Mouse (Mus musculus): ENCODE data around the gene Exosc5.

Exosc5 gene

GRCm38 (mm10) chr7:25658657-25659472 is at the start of gene Exosc5, which contains the start of gene Bckdha:
Exosc5 (plus strand) TSS chr7:25659164.
Bckdha (minus strand) TSS chr7:25658981.
- peak; percentile 100 for DNase-seq (ENCODE audit: low read depth)

- no peak for DNase-seq (ENCODE audit: low read depth)
Observed at GRCm38 (mm10) chr7:25610056-25610455, 48.9 kb upstream of the Exosc5 start.

- DNase-seq (ENCODE audit: low read depth) = no peak
Observed at GRCm38 (mm10) chr7:25611501-25611900, 47.5 kb upstream of the Exosc5 start.

DNA sequence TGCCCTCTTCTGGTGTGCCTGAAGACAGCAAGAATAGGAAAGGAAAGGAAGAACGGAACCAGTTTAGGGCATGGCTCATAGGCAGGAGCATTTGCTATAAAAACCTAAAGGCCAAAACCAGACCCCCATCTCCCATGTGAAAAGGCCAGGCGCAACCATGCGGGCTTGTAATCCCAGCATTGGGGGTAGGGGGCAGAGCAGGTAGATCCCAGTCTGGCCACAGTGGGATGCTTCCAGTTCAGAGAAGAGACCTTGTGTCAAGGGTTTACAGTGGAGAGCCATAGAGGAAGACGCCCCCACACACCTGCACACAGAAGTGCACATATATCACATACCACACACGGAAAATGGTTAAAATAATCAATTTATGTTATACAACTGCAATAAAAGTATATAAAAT is 44.9 kb upstream of the Exosc5 start:
- DNase-seq (ENCODE audit: low read depth) = no peak

DNA sequence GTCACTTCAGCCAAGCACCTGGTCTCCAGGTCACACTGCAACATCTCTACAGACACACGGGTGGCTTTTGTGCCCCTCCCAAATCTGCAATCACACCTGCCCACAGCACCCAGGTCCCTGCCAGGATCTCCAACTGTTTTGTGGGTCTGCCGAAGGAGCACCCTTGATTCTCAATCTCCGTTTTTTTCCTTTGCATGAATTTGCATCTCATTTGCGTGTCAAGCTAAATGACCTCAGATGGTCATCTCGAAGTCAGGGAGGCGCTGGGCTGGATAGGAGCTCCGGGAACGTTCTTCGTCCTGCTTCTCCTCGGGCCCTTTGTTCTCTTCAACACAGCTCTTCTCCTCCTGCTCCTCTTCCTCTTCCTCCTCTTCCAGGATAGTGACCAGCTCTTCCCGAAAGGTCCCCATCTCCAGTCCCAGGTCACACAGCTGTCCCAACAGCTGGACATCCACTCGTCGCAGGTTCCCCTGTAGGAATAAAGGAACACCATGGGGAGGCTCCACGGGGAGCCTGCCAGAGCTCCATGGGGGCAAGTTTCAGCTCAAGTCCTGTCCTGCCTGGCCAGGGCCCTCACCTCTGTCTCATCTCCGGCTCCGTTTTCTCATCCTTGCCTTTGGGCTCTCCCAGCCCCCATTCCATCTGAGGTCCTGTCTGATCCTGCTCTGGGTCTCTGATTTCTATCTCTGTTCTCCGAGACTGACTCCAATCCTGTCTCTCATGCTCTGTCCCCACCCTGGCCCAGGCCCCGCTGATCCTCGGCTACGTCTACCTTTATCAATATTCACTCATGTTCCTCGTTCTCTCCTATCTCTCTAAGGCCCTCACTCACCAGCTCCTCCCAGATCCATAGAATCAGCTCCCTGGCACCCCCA is 43.9 kb upstream of the Exosc5 start:
- DNase-seq (ENCODE audit: low read depth) = no peak

GRCm38 (mm10) chr7:25615706-25616011 is 43.3 kb upstream of the Exosc5 start, which contains the start of gene Erich4:
Erich4 (minus strand) TSS chr7:25615892.
- DNase-seq (ENCODE audit: low read depth) = no peak

- no peak for DNase-seq (ENCODE audit: low read depth)
Observed at GRCm38 (mm10) chr7:25617376-25618160, 41.4 kb upstream of the Exosc5 start.

DNA sequence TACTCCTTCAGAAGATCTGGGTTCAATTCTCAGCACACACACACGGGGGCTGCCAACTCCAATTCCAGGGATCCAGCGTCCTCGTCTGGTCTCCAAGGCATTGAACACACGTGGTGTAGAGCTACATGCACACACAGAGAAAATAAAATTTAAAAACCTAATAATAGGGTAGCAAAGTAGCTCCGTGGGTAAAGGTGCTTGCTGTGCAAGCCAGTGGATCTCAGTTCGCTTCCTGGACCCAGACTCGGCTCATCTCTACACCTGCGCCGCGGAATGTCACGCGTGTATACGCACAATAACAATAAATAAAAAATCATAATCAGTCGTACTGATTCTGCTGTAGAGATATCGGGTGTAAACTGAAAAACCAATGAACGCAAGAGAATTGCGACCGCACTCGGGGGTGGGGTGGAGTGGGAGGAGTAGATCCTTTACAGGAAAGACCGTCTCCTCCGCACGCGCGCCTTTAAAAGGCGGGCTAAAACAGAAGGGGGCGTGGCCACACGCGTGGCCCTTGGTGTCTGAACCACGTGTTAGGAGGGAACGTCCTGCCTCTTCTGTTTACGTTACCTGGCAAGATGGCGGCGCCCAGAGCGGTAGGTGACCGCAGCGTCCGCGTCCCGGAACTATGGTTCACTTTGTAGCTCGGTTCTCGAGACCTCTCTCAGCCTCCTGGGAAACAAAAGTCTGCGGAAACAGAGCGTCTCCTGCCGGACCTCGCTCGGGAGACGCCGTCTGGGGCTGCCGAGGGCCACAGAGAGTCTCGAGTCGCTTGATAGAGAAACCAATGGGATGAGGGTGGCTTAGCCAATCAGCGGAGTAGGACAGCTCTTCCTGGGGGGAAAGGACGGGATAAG is 39.9 kb upstream of the Exosc5 start, which contains the start of gene Dmac2:
Dmac2 (plus strand) TSS at position 550 of the 857 bp plus-strand sequence.
- DNase-seq (ENCODE audit: low read depth) = peak; percentile 96

- DNase-seq (ENCODE audit: low read depth) = no peak
Observed at GRCm38 (mm10) chr7:25619722-25619991, 39.3 kb upstream of the Exosc5 start.

GRCm38 (mm10) chr7:25620101-25620500 is 38.9 kb upstream of the Exosc5 start:
- DNase-seq (ENCODE audit: low read depth) = no peak

- no peak for DNase-seq (ENCODE audit: low read depth)
Observed at GRCm38 (mm10) chr7:25620751-25621150, 38.2 kb upstream of the Exosc5 start.

GRCm38 (mm10) chr7:25623857-25624370 is 35.0 kb upstream of the Exosc5 start:
- no peak for DNase-seq (ENCODE audit: low read depth)

DNA sequence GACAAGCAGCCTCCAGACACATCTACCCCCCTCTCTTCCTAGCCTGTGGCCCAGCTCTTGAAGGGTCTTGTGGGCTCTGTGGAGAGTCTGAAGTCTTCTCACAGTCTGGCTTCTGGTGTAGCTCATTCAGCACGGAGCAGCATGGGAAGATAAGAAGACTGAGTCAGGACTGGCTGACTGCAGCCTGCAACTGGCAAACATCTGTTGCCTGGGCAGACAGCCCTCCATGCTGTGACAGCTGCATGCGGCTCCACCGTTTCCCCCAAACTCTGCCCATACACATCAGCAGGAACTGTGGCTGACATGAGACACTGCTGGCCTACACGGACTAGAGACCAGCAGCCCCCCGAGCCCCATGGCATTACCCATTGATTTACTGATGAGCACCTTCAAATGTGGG is 34.1 kb upstream of the Exosc5 start:
- no peak for DNase-seq (ENCODE audit: low read depth)

GRCm38 (mm10) chr7:25625594-25626250 is 33.2 kb upstream of the Exosc5 start:
- DNase-seq (ENCODE audit: low read depth) = peak; percentile 76

DNA sequence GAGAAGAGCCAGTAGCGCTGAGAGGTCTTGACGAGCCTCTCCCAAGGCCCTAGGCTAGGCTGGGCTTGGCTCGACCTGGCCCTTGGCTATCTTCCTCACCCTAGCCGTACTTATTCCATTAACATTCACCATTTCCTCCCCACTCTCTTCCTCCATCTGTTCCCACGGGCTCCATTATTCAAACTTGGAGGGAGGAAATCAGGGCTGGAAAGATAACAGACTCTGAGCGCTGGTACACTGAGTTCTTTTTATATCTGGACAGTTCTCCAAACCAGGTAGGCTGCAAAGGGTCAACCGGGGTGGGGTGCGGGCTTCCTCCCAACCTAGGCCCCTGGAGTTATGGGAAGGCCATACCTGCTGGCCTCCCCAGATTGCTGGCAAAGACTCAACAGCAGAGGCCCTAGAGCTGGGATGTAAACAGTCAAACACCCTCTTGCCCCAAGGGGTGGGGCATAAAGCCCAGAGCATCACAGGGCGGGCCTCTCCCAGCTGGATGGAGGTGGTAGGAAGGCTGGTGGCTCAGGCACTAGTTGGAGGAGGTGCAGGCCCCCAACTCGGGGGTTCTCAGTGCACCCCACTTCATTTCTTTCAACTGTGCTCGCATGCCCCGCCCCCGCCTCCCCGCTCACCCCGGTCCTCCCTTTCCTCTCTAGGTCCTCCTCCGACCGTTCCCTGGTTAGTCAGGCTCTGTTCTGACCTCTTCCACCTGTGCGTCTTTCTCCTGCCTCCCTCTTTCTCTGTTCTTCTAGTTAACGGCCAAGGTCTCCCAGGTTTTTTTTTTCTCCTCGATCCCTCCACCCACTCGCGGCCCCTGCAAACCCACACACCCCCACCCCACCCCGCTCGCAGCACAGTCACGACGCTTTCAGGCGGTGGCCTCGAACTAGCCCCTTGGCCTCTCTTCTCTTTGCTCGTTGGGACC is 32.2 kb upstream of the Exosc5 start, which contains the start of gene B3gnt8:
B3gnt8 (plus strand) TSS at position 146 of the 922 bp plus-strand sequence.
- no peak for DNase-seq (ENCODE audit: low read depth)

- no peak for DNase-seq (ENCODE audit: low read depth)
Observed at GRCm38 (mm10) chr7:25627431-25628322, 31.3 kb upstream of the Exosc5 start.

DNA sequence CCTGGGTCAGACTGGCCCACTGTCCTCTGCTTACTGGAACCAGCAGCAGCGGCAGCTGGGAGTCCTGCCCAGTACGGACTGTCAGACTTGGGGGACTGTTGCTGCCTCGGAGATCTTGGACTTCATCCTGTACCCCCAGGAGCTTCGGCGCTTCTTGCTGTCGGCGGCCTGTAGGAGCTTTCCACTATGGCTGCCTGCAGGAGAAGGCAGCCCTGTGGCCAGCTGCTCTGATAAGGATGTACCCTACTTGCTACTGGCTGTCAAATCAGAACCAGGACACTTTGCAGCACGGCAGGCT is 30.7 kb upstream of the Exosc5 start:
- no peak for DNase-seq (ENCODE audit: low read depth)

GRCm38 (mm10) chr7:25632679-25633078 is 26.3 kb upstream of the Exosc5 start:
- peak; percentile 83 for DNase-seq (ENCODE audit: low read depth)

GRCm38 (mm10) chr7:25636373-25636772 is 22.6 kb upstream of the Exosc5 start:
- DNase-seq (ENCODE audit: low read depth) = no peak

Measured in 416B (cell line).